Mouse (Mus musculus) A20 (cell line): ENCODE measurements at regions not wholly inside any gene's neighbourhood (a gene's known extent, or its start where the extent isn't known, plus 50 kb on each side); places are given as distances from the start of the nearest gene placed in this dataset.

Experiments
- DNase-seq: peaks from one replicate; pipeline ENCODE4 v3.0.0-alpha.2; 2011; ENCODE audit warnings: low read depth, low spot score

DNA sequence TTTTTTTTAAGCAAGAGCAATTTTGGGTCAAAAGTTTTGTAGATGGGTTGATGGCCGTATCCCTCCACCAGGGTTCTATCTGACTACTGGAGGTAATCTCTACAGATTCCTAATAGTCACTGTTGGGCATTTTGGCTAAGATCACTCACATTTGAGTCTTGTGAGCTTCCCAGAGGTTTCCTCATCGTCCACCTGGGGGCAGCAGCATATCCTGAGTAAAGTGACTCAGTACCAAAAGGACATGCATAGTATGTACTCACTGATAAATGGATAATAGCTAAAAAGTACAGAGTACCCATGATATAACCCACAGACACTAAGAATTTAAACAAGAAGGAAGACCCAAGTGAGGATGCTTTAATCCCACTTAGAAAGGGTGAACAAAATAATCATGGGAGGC, 1390.0 kb downstream of the Amy2a5 start:
- DNase-seq: peak; percentile 24
